ENCODE assay signal across 16 mouse cellular contexts in the genomic region with DNA sequence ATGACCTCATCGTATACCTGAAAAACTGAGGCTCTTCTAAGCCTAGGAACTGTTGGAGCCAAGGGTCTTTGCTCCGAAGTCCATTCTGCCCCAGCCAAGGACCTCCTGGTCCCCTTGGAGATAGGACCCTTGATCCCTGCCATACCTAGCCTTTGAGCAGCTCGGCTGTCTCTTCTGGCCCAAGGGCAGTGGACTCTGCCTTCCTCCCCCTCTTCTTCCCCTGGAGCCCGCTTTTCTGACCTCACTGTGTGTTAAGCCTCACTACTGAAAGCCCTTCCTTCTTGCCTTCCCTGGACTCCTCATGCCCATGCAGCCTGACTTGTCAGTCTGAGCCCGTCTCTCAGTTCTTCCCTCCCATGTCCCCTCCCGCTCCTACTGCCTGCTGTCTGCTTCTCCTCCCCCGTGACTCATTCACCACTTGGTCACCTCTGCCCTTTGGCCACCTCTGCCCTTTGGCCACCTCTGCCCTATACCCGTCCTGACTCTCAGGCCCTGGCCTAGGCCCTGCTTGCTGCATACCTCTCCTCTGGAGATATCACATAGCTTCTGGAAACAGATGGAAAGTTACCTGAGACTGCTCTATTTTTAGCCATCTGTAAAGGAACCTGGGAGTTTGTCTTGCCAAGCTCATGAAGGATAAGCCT.
DNase-seq lines count a peak whose midpoint lies in the region; ATAC-seq lines count a peak whose summit lies in the region.
"Had no signal": no experiment of that assay in that cellular context is flagged by ENCODE, and none has a peak within 500 bp of the region (broad histone marks: within the 10 kb centered on the region; RNA-seq: fewer than 3 reads in every experiment).

No protein-coding gene starts in this region.

- H3K4me1 ChIP-seq in hindbrain, embryonic 10.5 days (replicated peaks), result peaks cover 33% of the 10 kb centered on the region
- no peaks in the 10 kb centered on the region for H3K4me1 ChIP-seq in hindbrain, embryonic 14.5 days (replicated peaks; ENCODE audit: control insufficient read depth, insufficient read depth, low read length)
- H3K4me1 ChIP-seq in kidney, embryonic 15.5 days, result no peaks in the 10 kb centered on the region
- H3K4me1 ChIP-seq in liver, embryonic 16.5 days (ENCODE audit: control insufficient read depth, low read depth, low read length), result no peaks in the 10 kb centered on the region; the same call in 1 of the 2 replicates
- H3K4me1 ChIP-seq in midbrain, embryonic 14.5 days (ENCODE audit: control insufficient read depth, insufficient read depth, low read length), result no peaks in the 10 kb centered on the region
- H3K4me1 ChIP-seq: forebrain, embryonic 15.5 days had no signal

- no peaks in the 10 kb centered on the region for H3K27me3 ChIP-seq in hindbrain, embryonic 10.5 days (ENCODE audit: insufficient read depth, poor library complexity, severe bottlenecking)
- no peaks in the 10 kb centered on the region for H3K27me3 ChIP-seq in hindbrain, embryonic 14.5 days (ENCODE audit: control insufficient read depth, insufficient read depth, low read length)
- peaks cover 3% of the 10 kb centered on the region; the same call in 1 of the 2 replicates for H3K27me3 ChIP-seq in kidney, embryonic 15.5 days
- no peaks in the 10 kb centered on the region for H3K27me3 ChIP-seq in liver, embryonic 16.5 days (ENCODE audit: control insufficient read depth, insufficient read depth, low read depth, low read length)
- H3K27me3 ChIP-seq in midbrain, embryonic 14.5 days (ENCODE audit: control insufficient read depth, insufficient read depth, low read length), result no peaks in the 10 kb centered on the region
- H3K27me3 ChIP-seq: forebrain, embryonic 15.5 days; heart, embryonic 13.5 days; midbrain, embryonic 12.5 days had no signal

- H3K4me2 ChIP-seq in hindbrain, embryonic 14.5 days (replicated peaks), result no peak overlapping the region
- no peak overlapping the region for H3K4me2 ChIP-seq in kidney, embryonic 15.5 days
- no peak overlapping the region for H3K4me2 ChIP-seq in liver, embryonic 16.5 days (ENCODE audit: low read depth, low read length)
- H3K4me2 ChIP-seq in midbrain, embryonic 14.5 days (ENCODE audit: low read length), result no peak overlapping the region
- H3K4me2 ChIP-seq: forebrain, embryonic 15.5 days; heart, embryonic 13.5 days; midbrain, embryonic 12.5 days had no signal

- no peaks in the 10 kb centered on the region for H3K36me3 ChIP-seq in hindbrain, embryonic 10.5 days
- H3K36me3 ChIP-seq in hindbrain, embryonic 14.5 days (replicated peaks; ENCODE audit: control insufficient read depth, insufficient read depth), result no peaks in the 10 kb centered on the region
- no peaks in the 10 kb centered on the region for H3K36me3 ChIP-seq in kidney, embryonic 15.5 days
- 0 out of 2 replicates have a peak, but pooled peaks cover 2% of the 10 kb centered on the region for H3K36me3 ChIP-seq in liver, embryonic 16.5 days (ENCODE audit: control insufficient read depth, insufficient read depth)
- H3K36me3 ChIP-seq in midbrain, embryonic 14.5 days (ENCODE audit: control insufficient read depth, insufficient read depth, low read length), result no peaks in the 10 kb centered on the region; the same call in 1 of the 2 replicates
- H3K36me3 ChIP-seq: forebrain, embryonic 15.5 days; heart, embryonic 13.5 days; midbrain, embryonic 12.5 days had no signal

- 51% methylated on average over 8 of the region's 8 CpGs for WGBS in hindbrain, embryonic 10.5 days
- WGBS in hindbrain, embryonic 14.5 days, result 67% methylated on average over 8 of the region's 8 CpGs
- WGBS in kidney, embryonic 15.5 days, result 55% methylated on average over 8 of the region's 8 CpGs
- WGBS in liver, embryonic 16.5 days (ENCODE audit: insufficient replicate concordance), result 66% methylated on average over 8 of the region's 8 CpGs
- WGBS in midbrain, embryonic 14.5 days, result 68% methylated on average over 8 of the region's 8 CpGs

- peak overlapping the region; percentile 23; the same call in 1 of the 2 replicates for H3K27ac ChIP-seq in hindbrain, embryonic 10.5 days
- no peak overlapping the region for H3K27ac ChIP-seq in hindbrain, embryonic 14.5 days
- H3K27ac ChIP-seq in kidney, embryonic 15.5 days, result no peak overlapping the region
- no peak overlapping the region for H3K27ac ChIP-seq in liver, embryonic 16.5 days (ENCODE audit: low read length)
- H3K27ac ChIP-seq in midbrain, embryonic 14.5 days (replicated peaks; ENCODE audit: low read depth, low read length), result no peak overlapping the region
- H3K27ac ChIP-seq: forebrain, embryonic 15.5 days; heart, embryonic 13.5 days; midbrain, embryonic 12.5 days had no signal

- peak; percentile 39 for DNase-seq in adrenal gland, adult 2 months
- DNase-seq in adrenal gland, postnatal 10 days, result no peak
- DNase-seq in hindbrain, embryonic 10.5 days (ENCODE audit: low spot score), result no peak
- DNase-seq in hindbrain, embryonic 14.5 days (ENCODE audit: low spot score), result no peak
- DNase-seq in thymus, postnatal 25 days, result no peak
- DNase-seq in midbrain, embryonic 14.5 days, result no peak
- DNase-seq: cerebellum, adult 11-12 months; lung, adult 18-20 months; lung, postnatal 36 days; right cerebral cortex, adult 18-20 months; thymus, postnatal 4 days had no signal

- no peak for ATAC-seq in hindbrain, embryonic 14.5 days (ENCODE audit: low FRiP score)
- ATAC-seq in kidney, embryonic 15.5 days (replicated peaks; ENCODE audit: low FRiP score), result 0 out of 2 replicates have a peak, but pooled peaks have one; percentile 20
- ATAC-seq in liver, embryonic 16.5 days (ENCODE audit: low read depth), result peak; percentile 76
- no peak for ATAC-seq in midbrain, embryonic 14.5 days (ENCODE audit: low FRiP score, low TSS enrichment)
- ATAC-seq: forebrain, embryonic 15.5 days had no signal

- no peak overlapping the region for H3K4me3 ChIP-seq in hindbrain, embryonic 10.5 days
- H3K4me3 ChIP-seq in hindbrain, embryonic 14.5 days (replicated peaks; ENCODE audit: low read length), result no peak overlapping the region
- no peak overlapping the region for H3K4me3 ChIP-seq in kidney, embryonic 15.5 days (replicated peaks)
- no peak overlapping the region for H3K4me3 ChIP-seq in liver, embryonic 16.5 days (ENCODE audit: low read depth, low read length)
- no peak overlapping the region for H3K4me3 ChIP-seq in midbrain, embryonic 14.5 days (replicated peaks; ENCODE audit: low read depth, low read length)
- H3K4me3 ChIP-seq: forebrain, embryonic 15.5 days; heart, embryonic 13.5 days; midbrain, embryonic 12.5 days had no signal

- no peak overlapping the region for H3K9ac ChIP-seq in hindbrain, embryonic 14.5 days
- H3K9ac ChIP-seq in kidney, embryonic 15.5 days, result no peak overlapping the region
- H3K9ac ChIP-seq in liver, embryonic 16.5 days (ENCODE audit: low read depth, low read length), result no peak overlapping the region
- no peak overlapping the region for H3K9ac ChIP-seq in midbrain, embryonic 14.5 days (replicated peaks; ENCODE audit: low read length)
- H3K9ac ChIP-seq: forebrain, embryonic 15.5 days; heart, embryonic 13.5 days; midbrain, embryonic 12.5 days had no signal

- no peaks in the 10 kb centered on the region for H3K9me3 ChIP-seq in hindbrain, embryonic 10.5 days
- H3K9me3 ChIP-seq in hindbrain, embryonic 14.5 days (ENCODE audit: control insufficient read depth, low read length), result no peaks in the 10 kb centered on the region
- H3K9me3 ChIP-seq in kidney, embryonic 15.5 days (replicated peaks), result no peaks in the 10 kb centered on the region
- no peaks in the 10 kb centered on the region for H3K9me3 ChIP-seq in liver, embryonic 16.5 days (replicated peaks; ENCODE audit: control insufficient read depth, low read length)
- H3K9me3 ChIP-seq in midbrain, embryonic 14.5 days (ENCODE audit: control insufficient read depth, low read length), result no peaks in the 10 kb centered on the region
- H3K9me3 ChIP-seq: forebrain, embryonic 15.5 days; heart, embryonic 13.5 days; midbrain, embryonic 12.5 days had no signal

Comparison
In these comparisons a context has a peak if more than half of its experiments do, and no peak if none do; other contexts are left out.
1. ATAC-seq: peak in kidney, embryonic 15.5 days (single experiment) and liver, embryonic 16.5 days (single experiment); none in hindbrain, embryonic 14.5 days (single experiment) and midbrain, embryonic 14.5 days (single experiment).